Mouse (Mus musculus): Measurements from ENCODE around the gene Sco1. TPM values are rescaled to one million over a fixed set of nuclear protein-coding genes. Genes with fewer than 3 reads are reported as not detected.

Gene Sco1
- polyA plus RNA-seq (2014; fragmentation: Nextera tagmentation; extraction: Ambion mirVana): 24.2 and 24.9 TPM in 2 replicates

DNA sequence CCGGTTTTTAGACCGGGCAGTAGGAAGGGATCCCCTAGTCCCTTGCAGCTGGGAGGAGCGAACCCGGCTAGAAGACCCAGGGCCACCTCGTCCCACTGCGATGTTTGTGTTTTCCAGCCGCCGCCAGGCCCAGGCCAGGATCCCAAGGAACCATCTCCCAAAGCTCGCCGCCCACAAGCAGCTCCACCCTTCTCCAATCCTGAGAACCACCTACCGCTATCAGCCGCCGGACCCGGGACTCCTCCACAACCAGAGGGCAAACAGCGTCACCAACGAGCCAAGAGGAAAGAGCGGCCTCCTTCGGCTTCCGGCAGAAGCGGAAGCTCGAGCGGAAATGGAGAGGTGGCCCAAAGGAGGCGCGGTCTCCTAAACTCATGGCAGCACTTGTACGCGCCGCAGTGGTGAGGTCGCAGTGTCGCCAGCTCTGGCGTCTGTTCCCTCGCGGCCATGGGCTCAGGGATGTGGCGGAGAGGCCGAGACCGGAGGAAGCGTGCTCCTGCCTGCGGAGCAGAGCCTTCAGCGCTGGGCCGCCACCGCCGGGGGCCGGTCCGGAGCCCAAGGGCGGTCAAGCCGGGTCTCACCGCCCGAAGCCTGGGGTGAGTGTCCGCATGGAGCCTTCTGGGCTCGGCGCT is at the start of gene Sco1, which contains the start of gene Adprm:
Gene Sco1 (plus strand): TSS at position 350 of the 632 bp plus-strand sequence.
Gene Adprm (minus strand): TSS at position 274 of the 632 bp plus-strand sequence.
- H3K4me3 ChIP-seq (ENCODE audit: low read depth, low read length): peak within 1 kb of the TSS; percentile 93
- peak; percentile 89 for ATAC-seq (replicated peaks; ENCODE audit: insufficient number of reproducible peaks, low FRiP score, low TSS enrichment)
- under 1% methylated on average over 50 of the region's 50 CpGs for WGBS (ENCODE audit: insufficient replicate concordance)
- peak within 1 kb of the TSS; percentile 83 for H3K9ac ChIP-seq (ENCODE audit: low read depth, low read length)
- H3K36me3 ChIP-seq (ENCODE audit: control insufficient read depth, insufficient read depth, low read length): peaks cover 11% of the 10 kb centered on the region; the same call in 1 of the 2 replicates
- no peaks in the 10 kb centered on the region for H3K27me3 ChIP-seq (ENCODE audit: control insufficient read depth, insufficient read depth, low read length)
- H3K27ac ChIP-seq (ENCODE audit: low read depth, low read length): peak within 1 kb of the TSS; percentile 57; the same call in 1 of the 2 replicates
- H3K9me3 ChIP-seq (replicated peaks; ENCODE audit: control insufficient read depth, low read length): no peaks in the 10 kb centered on the region
- peaks cover 8% of the 10 kb centered on the region; the same call in 1 of the 2 replicates for H3K4me1 ChIP-seq (ENCODE audit: control insufficient read depth, insufficient read depth, low read length)
- peak within 1 kb of the TSS; percentile 68 for H3K4me2 ChIP-seq

DNA sequence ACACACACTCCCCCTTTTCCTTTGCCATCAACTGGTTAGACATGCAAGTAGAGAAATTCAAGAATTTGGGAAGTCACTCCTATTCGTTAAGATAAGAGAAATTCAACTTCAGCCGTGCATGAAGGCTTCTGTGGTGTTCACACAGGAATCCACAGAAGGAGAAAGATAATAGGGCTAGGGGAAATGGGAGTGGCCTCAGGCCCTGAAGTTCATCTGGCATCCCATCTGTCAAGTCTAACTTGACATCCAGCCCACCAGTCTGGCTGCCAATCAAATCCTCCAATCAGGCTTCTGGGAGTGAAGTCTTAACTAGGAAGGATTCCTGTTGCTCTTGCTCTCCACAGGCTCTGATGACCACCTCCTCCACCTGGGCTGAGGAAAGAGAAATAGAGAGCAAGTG is 49.6 kb upstream of the Sco1 start:
- H3K4me2 ChIP-seq: no peak overlapping the region
- no peak for ATAC-seq (replicated peaks; ENCODE audit: insufficient number of reproducible peaks, low FRiP score, low TSS enrichment)
- H3K4me1 ChIP-seq (ENCODE audit: control insufficient read depth, insufficient read depth, low read length): peaks cover 6% of the 10 kb centered on the region; the same call in 1 of the 2 replicates
- no peaks in the 10 kb centered on the region for H3K27me3 ChIP-seq (ENCODE audit: control insufficient read depth, insufficient read depth, low read length)
- H3K9ac ChIP-seq (ENCODE audit: low read depth, low read length): no peak overlapping the region
- no peak overlapping the region for H3K27ac ChIP-seq (ENCODE audit: low read depth, low read length)
- 42% methylated on average over 2 of the region's 2 CpGs for WGBS (ENCODE audit: insufficient replicate concordance)
- no peaks in the 10 kb centered on the region for H3K9me3 ChIP-seq (replicated peaks; ENCODE audit: control insufficient read depth, low read length)
- no peak overlapping the region for H3K4me3 ChIP-seq (ENCODE audit: low read depth, low read length)
- H3K36me3 ChIP-seq (ENCODE audit: control insufficient read depth, insufficient read depth, low read length): no peaks in the 10 kb centered on the region

DNA sequence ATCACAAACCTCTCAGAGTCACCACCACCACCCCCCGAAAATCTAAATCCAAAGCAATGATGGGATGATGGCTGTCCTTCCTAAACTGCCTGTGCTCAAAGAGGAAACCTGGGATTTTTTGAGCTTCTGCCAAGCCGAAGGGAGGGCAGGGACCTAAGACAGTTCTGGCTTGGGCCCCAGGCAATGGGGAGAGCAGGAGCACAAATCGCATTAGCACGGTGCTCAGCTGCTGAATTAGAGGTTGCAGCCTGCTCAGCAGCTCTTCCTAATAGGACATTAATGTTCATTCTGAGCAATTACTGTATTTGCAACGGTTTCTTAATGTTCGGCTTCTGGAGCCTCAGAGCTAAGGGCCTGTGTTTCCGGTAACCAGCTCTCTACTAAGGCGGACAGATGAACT is 44.5 kb upstream of the Sco1 start:
- WGBS (ENCODE audit: insufficient replicate concordance): 82% methylated on average over 8 of the region's 8 CpGs
- no peaks in the 10 kb centered on the region for H3K36me3 ChIP-seq (ENCODE audit: control insufficient read depth, insufficient read depth, low read length)
- H3K4me2 ChIP-seq: no peak overlapping the region
- peaks cover 3% of the 10 kb centered on the region; the same call in 1 of the 2 replicates for H3K4me1 ChIP-seq (ENCODE audit: control insufficient read depth, insufficient read depth, low read length)
- no peak overlapping the region for H3K4me3 ChIP-seq (ENCODE audit: low read depth, low read length)
- ATAC-seq (replicated peaks; ENCODE audit: insufficient number of reproducible peaks, low FRiP score, low TSS enrichment): no peak
- H3K9ac ChIP-seq (ENCODE audit: low read depth, low read length): no peak overlapping the region
- no peaks in the 10 kb centered on the region for H3K27me3 ChIP-seq (ENCODE audit: control insufficient read depth, insufficient read depth, low read length)
- H3K9me3 ChIP-seq (replicated peaks; ENCODE audit: control insufficient read depth, low read length): no peaks in the 10 kb centered on the region
- no peak overlapping the region for H3K27ac ChIP-seq (ENCODE audit: low read depth, low read length)

DNA sequence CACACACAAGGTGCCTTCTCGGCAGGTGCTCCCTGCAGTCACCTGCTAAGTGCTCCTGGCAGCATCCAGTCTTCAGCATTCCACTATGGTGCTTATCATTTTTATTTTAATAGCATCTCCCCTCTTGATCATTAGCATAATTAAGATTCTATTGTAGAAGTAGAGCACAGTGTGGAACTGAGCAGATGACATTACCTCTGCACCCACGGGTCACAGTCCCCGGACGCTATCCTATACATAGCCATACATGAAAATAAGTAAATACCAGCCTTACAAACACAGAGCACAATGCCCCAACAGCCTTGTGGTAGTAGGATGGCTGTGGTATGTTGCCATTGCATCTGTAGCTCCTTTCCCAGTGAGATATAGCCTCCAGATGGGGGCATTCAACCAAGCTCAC is 43.9 kb upstream of the Sco1 start:
- Histone ChIP-seq H3K9me3 (replicated peaks; ENCODE audit: control insufficient read depth, low read length) (no peaks in the 10 kb centered on the region), H3K4me2 (no peak overlapping the region), H3K36me3 (ENCODE audit: control insufficient read depth, insufficient read depth, low read length) (no peaks in the 10 kb centered on the region), H3K4me1 (ENCODE audit: control insufficient read depth, insufficient read depth, low read length) (peaks cover 3% of the 10 kb centered on the region; the same call in 1 of the 2 replicates), H3K27me3 (ENCODE audit: control insufficient read depth, insufficient read depth, low read length) (no peaks in the 10 kb centered on the region), H3K4me3 (ENCODE audit: low read depth, low read length) (no peak overlapping the region), H3K9ac (ENCODE audit: low read depth, low read length) (no peak overlapping the region), H3K27ac (ENCODE audit: low read depth, low read length) (no peak overlapping the region)
- ATAC-seq (replicated peaks; ENCODE audit: insufficient number of reproducible peaks, low FRiP score, low TSS enrichment): no peak
- 92% methylated on average over 4 of the region's 4 CpGs for WGBS (ENCODE audit: insufficient replicate concordance)

DNA sequence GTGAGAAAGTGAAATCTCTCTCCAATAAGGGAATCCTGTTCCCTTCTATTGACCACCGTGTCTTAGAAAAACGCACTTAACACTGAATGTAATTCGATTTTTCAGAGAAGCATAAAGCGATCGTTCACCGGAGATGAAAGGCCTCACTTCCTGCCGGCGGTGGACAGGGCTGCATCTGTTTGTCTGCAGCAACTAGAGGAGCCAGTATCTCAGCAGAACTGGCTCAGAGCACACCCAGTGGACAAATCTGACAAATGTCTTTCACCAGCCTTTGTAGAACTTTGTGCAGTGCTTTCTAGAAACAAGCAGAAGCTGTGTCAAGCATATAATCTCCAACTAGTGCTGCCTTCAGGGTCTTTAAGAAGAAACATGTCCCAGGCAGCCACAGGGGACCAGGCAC is 42.0 kb upstream of the Sco1 start:
- no peaks in the 10 kb centered on the region for H3K27me3 ChIP-seq (ENCODE audit: control insufficient read depth, insufficient read depth, low read length)
- H3K4me2 ChIP-seq: peak overlapping the region; percentile 29
- H3K9ac ChIP-seq (ENCODE audit: low read depth, low read length): no peak overlapping the region
- no peak overlapping the region for H3K4me3 ChIP-seq (ENCODE audit: low read depth, low read length)
- ATAC-seq (replicated peaks; ENCODE audit: insufficient number of reproducible peaks, low FRiP score, low TSS enrichment): no peak
- H3K4me1 ChIP-seq (ENCODE audit: control insufficient read depth, insufficient read depth, low read length): peaks cover 3% of the 10 kb centered on the region; the same call in 1 of the 2 replicates
- H3K9me3 ChIP-seq (replicated peaks; ENCODE audit: control insufficient read depth, low read length): no peaks in the 10 kb centered on the region
- H3K36me3 ChIP-seq (ENCODE audit: control insufficient read depth, insufficient read depth, low read length): no peaks in the 10 kb centered on the region
- WGBS (ENCODE audit: insufficient replicate concordance): 10% methylated on average over 8 of the region's 8 CpGs
- no peak overlapping the region for H3K27ac ChIP-seq (ENCODE audit: low read depth, low read length)

DNA sequence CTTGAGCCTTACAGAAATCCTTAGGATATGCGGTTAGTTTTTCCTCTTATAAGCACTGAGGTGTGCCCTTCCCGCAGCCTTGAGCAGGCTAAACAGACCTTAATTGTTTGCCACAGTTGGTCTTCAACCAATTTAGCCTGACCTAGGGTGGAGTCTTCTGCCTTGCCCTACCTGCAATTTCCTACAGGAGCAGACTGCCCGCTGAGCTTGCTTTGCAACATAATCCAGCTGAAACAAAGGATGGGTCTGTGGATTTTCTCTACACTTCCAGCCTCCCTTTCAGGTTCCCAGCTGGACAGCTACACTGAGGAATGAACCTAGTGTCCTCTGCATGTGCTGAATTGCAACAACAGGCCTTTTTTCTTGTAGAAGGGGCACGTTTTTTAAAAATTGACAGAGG is 40.8 kb upstream of the Sco1 start:
- no peaks in the 10 kb centered on the region for H3K9me3 ChIP-seq (replicated peaks; ENCODE audit: control insufficient read depth, low read length)
- no peak overlapping the region for H3K27ac ChIP-seq (ENCODE audit: low read depth, low read length)
- WGBS (ENCODE audit: insufficient replicate concordance): 51% methylated on average over 4 of the region's 4 CpGs
- H3K9ac ChIP-seq (ENCODE audit: low read depth, low read length): no peak overlapping the region
- H3K4me1 ChIP-seq (ENCODE audit: control insufficient read depth, insufficient read depth, low read length): peaks cover 3% of the 10 kb centered on the region; the same call in 1 of the 2 replicates
- H3K27me3 ChIP-seq (ENCODE audit: control insufficient read depth, insufficient read depth, low read length): no peaks in the 10 kb centered on the region
- no peak overlapping the region for H3K4me3 ChIP-seq (ENCODE audit: low read depth, low read length)
- H3K36me3 ChIP-seq (ENCODE audit: control insufficient read depth, insufficient read depth, low read length): no peaks in the 10 kb centered on the region
- no peak overlapping the region for H3K4me2 ChIP-seq
- no peak for ATAC-seq (replicated peaks; ENCODE audit: insufficient number of reproducible peaks, low FRiP score, low TSS enrichment)

DNA sequence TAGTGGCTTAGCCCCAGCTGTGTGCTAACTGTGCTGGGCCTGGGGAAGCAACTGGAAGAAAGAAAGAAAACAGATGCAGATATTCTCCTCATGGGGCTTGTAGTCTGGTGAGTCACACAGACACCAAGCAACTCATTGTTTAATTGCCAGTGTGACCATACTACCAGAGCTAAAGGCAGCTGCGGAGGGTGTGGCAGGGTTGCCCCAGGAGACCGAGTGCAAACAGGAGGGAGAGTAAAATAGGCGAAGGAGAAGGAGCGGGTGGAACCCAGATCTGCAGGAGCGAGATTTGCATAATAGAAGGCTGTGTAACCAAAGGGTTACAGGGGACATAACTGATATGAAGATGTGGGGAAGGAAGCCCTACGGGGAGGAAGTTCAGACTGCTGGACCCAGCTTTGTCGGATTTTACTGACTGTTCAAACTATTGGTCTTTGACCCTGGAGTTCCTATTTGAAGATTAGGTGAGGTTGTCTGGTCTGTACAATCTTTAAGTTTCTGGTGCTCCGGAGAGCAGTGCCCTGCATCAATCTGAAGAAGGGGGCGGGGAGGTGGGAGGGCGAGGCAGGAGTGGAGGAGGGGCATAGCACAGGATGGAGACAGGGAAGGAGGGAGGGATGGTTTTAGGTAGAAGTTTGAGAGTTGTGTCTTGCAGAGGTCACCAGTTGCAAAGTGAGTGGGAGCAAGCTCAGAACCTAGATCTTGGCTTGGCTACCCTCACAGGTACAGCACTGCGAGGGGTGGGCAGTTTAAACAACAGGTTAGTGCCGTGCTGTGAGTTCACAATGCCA is 34.5 kb upstream of the Sco1 start:
- peaks cover 13% of the 10 kb centered on the region; the same call in 1 of the 2 replicates for H3K27me3 ChIP-seq (ENCODE audit: control insufficient read depth, insufficient read depth, low read length)
- H3K9ac ChIP-seq (ENCODE audit: low read depth, low read length): no peak overlapping the region
- H3K36me3 ChIP-seq (ENCODE audit: control insufficient read depth, insufficient read depth, low read length): no peaks in the 10 kb centered on the region
- 10% methylated on average over 12 of the region's 12 CpGs for WGBS (ENCODE audit: insufficient replicate concordance)
- H3K4me2 ChIP-seq: no peak overlapping the region; the same call in 1 of the 2 replicates
- H3K4me1 ChIP-seq (ENCODE audit: control insufficient read depth, insufficient read depth, low read length): peaks cover 3% of the 10 kb centered on the region; the same call in 1 of the 2 replicates
- no peak overlapping the region for H3K4me3 ChIP-seq (ENCODE audit: low read depth, low read length)
- H3K27ac ChIP-seq (ENCODE audit: low read depth, low read length): no peak overlapping the region
- ATAC-seq (replicated peaks; ENCODE audit: insufficient number of reproducible peaks, low FRiP score, low TSS enrichment): no peak
- H3K9me3 ChIP-seq (replicated peaks; ENCODE audit: control insufficient read depth, low read length): no peaks in the 10 kb centered on the region

DNA sequence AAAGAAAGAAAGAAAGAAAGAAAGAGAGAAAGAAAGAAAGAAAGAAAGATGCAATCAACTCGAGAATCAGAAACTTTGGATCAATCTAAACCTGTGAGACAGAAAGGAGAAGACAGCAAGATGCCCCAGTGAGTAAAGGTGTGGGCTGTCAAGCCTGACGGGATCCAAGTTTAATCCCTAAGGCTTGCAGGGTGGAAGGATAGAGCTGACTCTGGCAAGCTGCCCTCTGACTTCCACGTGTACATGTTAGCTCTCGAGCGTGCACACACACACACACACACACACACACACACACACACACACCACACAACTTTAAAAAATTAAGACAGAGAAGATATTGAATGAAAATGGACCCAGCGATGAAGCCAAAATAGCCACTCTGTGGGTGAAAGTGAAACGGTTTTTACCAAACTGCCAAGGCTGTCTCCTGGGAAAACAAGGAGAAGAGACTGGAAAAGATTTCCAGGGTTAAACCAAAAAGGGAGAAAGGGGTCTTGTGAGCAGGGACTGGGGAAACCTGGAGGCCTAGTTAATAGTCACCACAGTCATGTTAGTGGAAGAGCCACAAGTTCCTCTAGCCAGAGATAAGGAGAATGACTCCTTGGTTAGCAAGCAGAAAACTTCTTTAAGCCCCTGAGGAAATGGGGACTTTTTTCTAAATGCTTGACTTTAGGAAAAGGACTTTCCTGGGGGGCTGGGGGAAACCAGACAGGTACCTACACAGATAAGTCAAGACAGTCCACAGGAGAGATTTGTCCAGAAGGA is 32.6 kb upstream of the Sco1 start:
- H3K9me3 ChIP-seq (replicated peaks; ENCODE audit: control insufficient read depth, low read length): no peaks in the 10 kb centered on the region
- no peak overlapping the region for H3K4me3 ChIP-seq (ENCODE audit: low read depth, low read length)
- H3K4me1 ChIP-seq (ENCODE audit: control insufficient read depth, insufficient read depth, low read length): peaks cover 3% of the 10 kb centered on the region; the same call in 1 of the 2 replicates
- H3K36me3 ChIP-seq (ENCODE audit: control insufficient read depth, insufficient read depth, low read length): no peaks in the 10 kb centered on the region
- no peak overlapping the region for H3K27ac ChIP-seq (ENCODE audit: low read depth, low read length)
- no peak for ATAC-seq (replicated peaks; ENCODE audit: insufficient number of reproducible peaks, low FRiP score, low TSS enrichment)
- peaks cover 13% of the 10 kb centered on the region; the same call in 1 of the 2 replicates for H3K27me3 ChIP-seq (ENCODE audit: control insufficient read depth, insufficient read depth, low read length)
- no peak overlapping the region for H3K9ac ChIP-seq (ENCODE audit: low read depth, low read length)
- no peak overlapping the region for H3K4me2 ChIP-seq
- WGBS (ENCODE audit: insufficient replicate concordance): 54% methylated on average over 7 of the region's 7 CpGs

All from heart, embryonic 11.5 days (tissue).